Comparison of ENCODE assay signal across 15 mouse cellular contexts in genomic region chr8:13010313-13010712, GRCm38 (mm10). TPM values are rescaled to one million over a fixed set of nuclear protein-coding genes. Genes with fewer than 3 reads are reported as not detected.
DNase-seq lines count a peak whose midpoint lies in the region; ATAC-seq and TF ChIP-seq lines count a peak whose summit lies in the region.
"Had no signal": no experiment of that assay in that cellular context is flagged by ENCODE, and none has a peak within 500 bp of the region (broad histone marks: within the 10 kb centered on the region; RNA-seq: fewer than 3 reads in every experiment).

No protein-coding gene starts in this region.

- no peak overlapping the region for H3K4me3 ChIP-seq in CH12.LX (replicated peaks in 1 of 3; ENCODE audit: low read depth in 2 of 3, low read length in 2 of 3, poor library complexity in 1 of 3)
- H3K4me3 ChIP-seq in intestine, embryonic 15.5 days (replicated peaks): no peak overlapping the region
- no peak overlapping the region for H3K4me3 ChIP-seq in lung, embryonic 14.5 days (ENCODE audit: low read depth, low read length)
- H3K4me3 ChIP-seq: limb, embryonic 10.5 days had no signal

- intact Hi-C loops in left cerebral cortex, postnatal 10 days (cut with DNase I): no loop called here

- H3K27me3 ChIP-seq in CH12.LX (replicated peaks): peaks cover 84% of the 10 kb centered on the region
- H3K27me3 ChIP-seq in intestine, embryonic 15.5 days (replicated peaks): no peaks in the 10 kb centered on the region
- H3K27me3 ChIP-seq in lung, embryonic 14.5 days (ENCODE audit: insufficient read depth, low read length): no peaks in the 10 kb centered on the region

- peaks cover 14% of the 10 kb centered on the region for H3K9me3 ChIP-seq in CH12.LX (replicated peaks; ENCODE audit: low read length)
- no peaks in the 10 kb centered on the region for H3K9me3 ChIP-seq in intestine, embryonic 15.5 days
- H3K9me3 ChIP-seq in lung, embryonic 14.5 days (ENCODE audit: low read depth, low read length): no peaks in the 10 kb centered on the region
- H3K9me3 ChIP-seq: limb, embryonic 10.5 days had no signal

- H3K4me1 ChIP-seq in CH12.LX (ENCODE audit: control insufficient read depth in 1 of 2, insufficient read depth in 2 of 2): no peaks in the 10 kb centered on the region
- H3K4me1 ChIP-seq in intestine, embryonic 15.5 days (replicated peaks): no peaks in the 10 kb centered on the region
- no peaks in the 10 kb centered on the region for H3K4me1 ChIP-seq in lung, embryonic 14.5 days (ENCODE audit: insufficient read depth)

- in situ Hi-C loops in CH12.LX (cut with MboI; ENCODE audit: low pct_ligation_motif_present, low pct_unique_long_range_greater_than_20kb, low sequenced_read_pairs): no loop called here

- 59% methylated on average over 4 of the region's 4 CpGs for WGBS in intestine, embryonic 15.5 days
- WGBS in lung, embryonic 14.5 days: 50% methylated on average over 4 of the region's 4 CpGs

- H3K79me2 ChIP-seq in CH12.LX (replicated peaks; ENCODE audit: control insufficient read depth, extremely low read depth, insufficient read depth, poor library complexity, severe bottlenecking): no peaks in the 10 kb centered on the region

- no peak overlapping the region for H3K4me2 ChIP-seq in CH12.LX (ENCODE audit: insufficient read depth, low read depth, poor library complexity, severe bottlenecking)
- H3K4me2 ChIP-seq in intestine, embryonic 15.5 days (replicated peaks): no peak overlapping the region
- no peak overlapping the region for H3K4me2 ChIP-seq in lung, embryonic 14.5 days

- DNase-seq in embryo, embryonic 10 days (ENCODE audit: low spot score): peak; percentile 19
- no peak for DNase-seq in embryo, embryonic 10.5 days (ENCODE audit: low spot score)
- peak; percentile 1 for DNase-seq in CH12.LX (ENCODE audit: extremely low read depth)
- peak; percentile 11 for DNase-seq in lung, embryonic 14.5 days
- DNase-seq in cerebellum, adult 18-20 months: no peak
- DNase-seq in embryo, embryonic 11 days: no peak
- DNase-seq in left cerebral cortex, postnatal 10 days (ENCODE audit: extremely low spot score in 1 of 2, low spot score in 2 of 2): no peak
- DNase-seq: cerebellum, postnatal 36 days; heart, adult 18-20 months; heart, postnatal 14 days; right cerebral cortex, postnatal 14 days had no signal

- TF ChIP-seq POLR2A in CH12.LX (IDR thresholded peaks at IDR 0.05; ENCODE audit: low read depth, low read length): no peak

- no peak overlapping the region for H3K27ac ChIP-seq in CH12.LX (ENCODE audit: insufficient read depth, low read depth)
- H3K27ac ChIP-seq in intestine, embryonic 15.5 days: no peak overlapping the region
- no peak overlapping the region for H3K27ac ChIP-seq in lung, embryonic 14.5 days (ENCODE audit: low read depth)
- H3K27ac ChIP-seq: limb, embryonic 10.5 days had no signal

- no peaks in the 10 kb centered on the region for H3K36me3 ChIP-seq in CH12.LX (replicated peaks in 1 of 2; ENCODE audit: control insufficient read depth in 1 of 2, insufficient read depth in 1 of 2, low read length in 1 of 2)
- peaks cover 13% of the 10 kb centered on the region for H3K36me3 ChIP-seq in intestine, embryonic 15.5 days
- peaks cover 28% of the 10 kb centered on the region; the same call in 1 of the 2 replicates for H3K36me3 ChIP-seq in lung, embryonic 14.5 days (ENCODE audit: insufficient read depth)

- TF ChIP-seq RAD21 in CH12.LX (IDR thresholded peaks at IDR 0.05; ENCODE audit: low read depth, low read length): peak; percentile 27

- TF ChIP-seq EP300 in CH12.LX (IDR thresholded peaks at IDR 0.05; ENCODE audit: low read length): no peak

- H3K9ac ChIP-seq in CH12.LX (ENCODE audit: insufficient read depth, low read depth): no peak overlapping the region
- no peak overlapping the region for H3K9ac ChIP-seq in intestine, embryonic 15.5 days
- H3K9ac ChIP-seq in lung, embryonic 14.5 days: no peak overlapping the region

- dilution Hi-C loops in CH12.LX (cut with MboI; ENCODE audit: extremely low pct_ligation_motif_present, extremely low pct_unique_long_range_greater_than_20kb, low sequenced_read_pairs): no loop called here

- peak in 1 of 2 experiments; percentile 47; a peak in 2 of 4 replicates for TF ChIP-seq CTCF in CH12.LX (conservative IDR thresholded peaks at IDR 0.05 in 1 of 2, IDR thresholded peaks at IDR 0.05 in 1 of 2; ENCODE audit: low read depth in 2 of 2, low read length in 2 of 2)
- peak; percentile 31 for TF ChIP-seq CTCF in lung, embryonic 14.5 days (IDR thresholded peaks at IDR 0.05; ENCODE audit: low read depth)

- 0 out of 2 replicates have a peak, but pooled peaks have one; percentile 34 for ATAC-seq in intestine, embryonic 15.5 days
- ATAC-seq in lung, embryonic 14.5 days (ENCODE audit: insufficient read depth): no peak
- ATAC-seq: inflammation-experienced regulatory T-cells, adult 6 months had no signal

TF ChIP-seq in CH12.LX, 34 proteins besides CTCF, POLR2A, EP300 and RAD21:
- TF ChIP-seq USF2 (conservative IDR thresholded peaks at IDR 0.05; ENCODE audit: low read depth, low read length): no peak
- no peak for TF ChIP-seq MXI1 (IDR thresholded peaks at IDR 0.05; ENCODE audit: low read depth, low read length)
- no peak for TF ChIP-seq CHD1 (IDR thresholded peaks at IDR 0.05; ENCODE audit: low read depth, low read length)
- no peak for TF ChIP-seq ELF1 (IDR thresholded peaks at IDR 0.05; ENCODE audit: low read depth, low read length)
- no peak for TF ChIP-seq BHLHE40 (IDR thresholded peaks at IDR 0.05; ENCODE audit: low read depth, low read length)
- no peak for TF ChIP-seq NELFE (IDR thresholded peaks at IDR 0.05; ENCODE audit: low read depth, low read length)
- TF ChIP-seq ZKSCAN1 (IDR thresholded peaks at IDR 0.05; ENCODE audit: borderline replicate concordance, low read depth, low read length): no peak
- TF ChIP-seq TCF12 (IDR thresholded peaks at IDR 0.05; ENCODE audit: low read depth, low read length): no peak
- no peak for TF ChIP-seq HCFC1 (IDR thresholded peaks at IDR 0.05; ENCODE audit: low read depth, low read length)
- no peak for TF ChIP-seq GABPA (IDR thresholded peaks at IDR 0.05; ENCODE audit: insufficient replicate concordance, low read depth, low read length)
- no peak for TF ChIP-seq NRF1 (IDR thresholded peaks at IDR 0.05; ENCODE audit: low read depth, low read length)
- TF ChIP-seq MAFK (IDR thresholded peaks at IDR 0.05; ENCODE audit: insufficient replicate concordance, low read length): no peak
- no peak for TF ChIP-seq RCOR1 (conservative IDR thresholded peaks at IDR 0.05; ENCODE audit: low read depth, low read length)
- TF ChIP-seq CHD2 (IDR thresholded peaks at IDR 0.05; ENCODE audit: low read length): no peak
- TF ChIP-seq USF1 (IDR thresholded peaks at IDR 0.05; ENCODE audit: low read depth, low read length): no peak
- no peak for TF ChIP-seq POLR2AphosphoS2 (IDR thresholded peaks at IDR 0.05; ENCODE audit: low read depth, low read length)
- no peak for TF ChIP-seq PAX5 (IDR thresholded peaks at IDR 0.05; ENCODE audit: low read length)
- TF ChIP-seq ZC3H11A (IDR thresholded peaks at IDR 0.05; ENCODE audit: low read depth, low read length): no peak
- no peak for TF ChIP-seq MAZ (IDR thresholded peaks at IDR 0.05; ENCODE audit: low read depth, low read length)
- no peak for TF ChIP-seq ETS1 (conservative IDR thresholded peaks at IDR 0.05; ENCODE audit: low read depth, low read length)

RNA-seq across cellular contexts. Expression of gene F7, which starts 15.5 kb away (rescaled TPM):
- total RNA-seq in CH12.LX (2012; rRNA removed) (not detected in 2 replicates), CH12.LX (2014; rRNA removed) (not detected in 2 replicates)
- polyA plus RNA-seq in CH12.LX (2012; ENCODE audit: insufficient read length, low read depth): not detected in 2 replicates
- polyA plus RNA-seq in intestine, embryonic 15.5 days (2015; fragmentation: Nextera tagmentation; extraction: Ambion mirVana): 0.15 and 0.23 TPM in 2 replicates
- polyA plus RNA-seq in lung, embryonic 14.5 days (2014; fragmentation: Nextera tagmentation; extraction: Ambion mirVana): 0.09 TPM in 1 of 2 replicates, not detected in the other
- not detected for total RNA-seq in left cerebral cortex, postnatal 10 days (2021)
- polyA plus RNA-seq: inflammation-experienced regulatory T-cells, adult 6 months; limb, embryonic 10.5 days had no signal

RNA-seq across cellular contexts. Expression of gene F10, which starts 26.8 kb away (rescaled TPM):
- total RNA-seq in CH12.LX (2012; rRNA removed) (not detected in 2 replicates), CH12.LX (2014; rRNA removed) (not detected in 2 replicates)
- not detected in 2 replicates for polyA plus RNA-seq in CH12.LX (2012; ENCODE audit: insufficient read length, low read depth)
- 11.4 and 15.9 TPM in 2 replicates for polyA plus RNA-seq in intestine, embryonic 15.5 days (2015; fragmentation: Nextera tagmentation; extraction: Ambion mirVana)
- 0.88 and 1.1 TPM in 2 replicates for polyA plus RNA-seq in lung, embryonic 14.5 days (2014; fragmentation: Nextera tagmentation; extraction: Ambion mirVana)
- under 1 TPM in 1 of 2 experiments, not detected in 1; 0.24 TPM for total RNA-seq in left cerebral cortex, postnatal 10 days (2021)
- total RNA-seq: layer of hippocampus, adult 18-20 months had no signal
- polyA plus RNA-seq: inflammation-experienced regulatory T-cells, adult 6 months had no signal

RNA-seq across cellular contexts. Expression of gene Proz, which starts 50.4 kb away (rescaled TPM):
- 0.08 and 0.21 TPM in 2 replicates for total RNA-seq in CH12.LX (2012; rRNA removed)
- not detected in 2 replicates for total RNA-seq in CH12.LX (2014; rRNA removed)
- polyA plus RNA-seq in CH12.LX (2012; ENCODE audit: insufficient read length, low read depth): 0.94 and 0.95 TPM in 2 replicates
- 5.6 and 6.8 TPM in 2 replicates for polyA plus RNA-seq in intestine, embryonic 15.5 days (2015; fragmentation: Nextera tagmentation; extraction: Ambion mirVana)
- 0.29 and 0.38 TPM in 2 replicates for polyA plus RNA-seq in lung, embryonic 14.5 days (2014; fragmentation: Nextera tagmentation; extraction: Ambion mirVana)
- not detected for total RNA-seq in left cerebral cortex, postnatal 10 days (2021)
- total RNA-seq: heart, adult 18-20 months; heart, postnatal 14 days; layer of hippocampus, adult 18-20 months had no signal

Comparison
In these comparisons a context has a peak if more than half of its experiments do, and no peak if none do; other contexts are left out.
1. DNase-seq: peak in embryo, embryonic 10 days (single experiment), CH12.LX (single experiment) and lung, embryonic 14.5 days (single experiment); none in embryo, embryonic 10.5 days (single experiment), cerebellum, adult 18-20 months (0 of 2), embryo, embryonic 11 days (single experiment) and left cerebral cortex, postnatal 10 days (0 of 2).